Mouse (Mus musculus): ENCODE results near the gene Ccdc180.

DNA sequence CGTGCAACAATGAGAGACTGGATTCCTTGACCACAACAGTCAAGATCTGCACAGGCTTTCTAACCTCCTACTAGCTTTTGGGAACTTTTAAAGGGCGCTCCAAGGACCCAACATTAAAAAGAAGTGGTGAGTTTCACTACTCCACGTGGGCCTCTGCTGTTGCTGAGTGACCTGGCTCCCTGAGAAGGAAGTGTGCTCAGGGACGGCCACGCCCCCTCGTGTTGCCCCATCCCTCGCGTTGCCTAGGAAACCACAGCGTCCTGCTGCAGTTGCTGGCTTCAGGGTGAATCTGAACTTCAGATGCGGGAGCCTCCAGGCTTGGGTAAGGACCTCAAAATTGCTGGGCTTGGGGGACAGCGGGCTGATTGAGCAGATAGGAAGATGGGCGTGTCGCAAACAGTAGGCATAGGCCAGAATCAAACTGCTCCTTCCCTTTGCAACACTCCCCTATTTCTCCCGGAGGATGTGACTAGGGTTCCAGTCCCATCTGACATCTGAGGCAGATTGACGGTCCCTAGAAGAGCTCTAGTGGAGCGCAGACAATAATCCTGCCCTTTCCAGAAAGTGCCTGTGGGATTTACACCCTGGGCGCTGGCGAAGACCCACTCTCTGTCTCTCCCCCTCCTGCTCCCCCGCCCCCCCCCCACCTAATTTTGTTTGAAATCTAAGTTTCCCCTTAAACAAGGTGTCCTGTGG lies at the start of gene Ccdc180:
- TF ChIP-seq MAX (IDR thresholded peaks at IDR 0.05; ENCODE audit: low read length) (peak; percentile 83), RAD21 (IDR thresholded peaks at IDR 0.05; ENCODE audit: low read depth, low read length) (no peak), CTCF (conservative IDR thresholded peaks at IDR 0.05 in 1 of 2, IDR thresholded peaks at IDR 0.05 in 1 of 2; ENCODE audit: low read depth in 2 of 2, low read length in 2 of 2) (no peak), POLR2A (IDR thresholded peaks at IDR 0.05; ENCODE audit: low read depth, low read length) (peak; percentile 41; the same call in 1 of the 2 replicates), EP300 (IDR thresholded peaks at IDR 0.05; ENCODE audit: low read length) (no peak), ZKSCAN1 (IDR thresholded peaks at IDR 0.05; ENCODE audit: borderline replicate concordance, low read depth, low read length) (no peak), E2F4 (IDR thresholded peaks at IDR 0.05; ENCODE audit: insufficient replicate concordance, low read depth, low read length) (no peak), ZMIZ1 (IDR thresholded peaks at IDR 0.05; ENCODE audit: low read depth, low read length) (no peak), MYC (IDR thresholded peaks at IDR 0.05; ENCODE audit: low read depth, low read length) (peak; percentile 96), MAZ (IDR thresholded peaks at IDR 0.05; ENCODE audit: low read depth, low read length) (no peak), KAT2A (IDR thresholded peaks at IDR 0.05; ENCODE audit: insufficient replicate concordance, low read length) (no peak), GABPA (IDR thresholded peaks at IDR 0.05; ENCODE audit: insufficient replicate concordance, low read depth, low read length) (no peak), MAFK (IDR thresholded peaks at IDR 0.05; ENCODE audit: insufficient replicate concordance, low read length) (no peak)

Measured in CH12.LX (cell line).